Mouse (Mus musculus) embryonic facial prominence, embryonic 15.5 days (tissue): ENCODE measurements around the gene Nrros. TPM values are rescaled to one million over a fixed set of nuclear protein-coding genes. Genes with fewer than 3 reads are reported as not detected.

Source experiments
- ATAC-seq: fragments of 200-750 bp; cut with Nextera tagmentation; 2 replicates; pipeline ENCODE4 v1.8.0; 2017; ENCODE audit warnings: low read depth, moderate TSS enrichment; ENCODE audit not compliant: insufficient number of reproducible peaks, low FRiP score, low TSS enrichment
- H3K27ac ChIP-seq: fragments of 300-500 bp; sonication (generic); replicated peaks from 2 replicates; pipeline ENCODE4 v1.5.1; 2015; ENCODE audit warnings: mild to moderate bottlenecking, inconsistent platforms
- H3K27me3 ChIP-seq: fragments of 300-500 bp; sonication (generic); 2 replicates; pipeline ENCODE4 v1.6.1; 2015; ENCODE audit warnings: inconsistent platforms
- H3K36me3 ChIP-seq: fragments of 300-500 bp; sonication (generic); 2 replicates; pipeline ENCODE4 v1.6.1; 2015; ENCODE audit warnings: mild to moderate bottlenecking, inconsistent platforms
- H3K4me1 ChIP-seq: fragments of 300-500 bp; sonication (generic); 2 replicates; pipeline ENCODE4 v1.6.1; 2015; ENCODE audit warnings: inconsistent platforms
- H3K4me2 ChIP-seq: fragments of 300-500 bp; sonication (generic); replicated peaks from 2 replicates; pipeline ENCODE4 v1.6.1; 2015; ENCODE audit warnings: mild to moderate bottlenecking, inconsistent platforms
- H3K4me3 ChIP-seq: fragments of 300-500 bp; sonication (generic); replicated peaks from 2 replicates; pipeline ENCODE4 v1.5.1; 2015; ENCODE audit warnings: mild to moderate bottlenecking, inconsistent platforms
- H3K9ac ChIP-seq: fragments of 300-500 bp; sonication (generic); 2 replicates; pipeline ENCODE4 v1.6.1; 2015; ENCODE audit warnings: inconsistent platforms
- H3K9me3 ChIP-seq: fragments of 300-500 bp; sonication (generic); replicated peaks from 2 replicates; pipeline ENCODE4 v1.6.1; 2016; ENCODE audit warnings: inconsistent platforms
- WGBS: fragments of 180-500 bp; shearing (Covaris S2); methylation state at CpG from one replicate; pipeline ENCODE4 v1.1.7; 2015; 5-methylcytosine and 5-hydroxymethylcytosine counted together
- polyA plus RNA-seq: library from polyadenylated mRNA; unstranded; fragments of >200 nt; fragmentation: Nextera tagmentation; extraction: Ambion mirVana; gene quantifications from 2 replicates; pipeline ENCODE4 v1.2.1, GENCODE M21; 2015

Nrros gene
- 21.1 and 23.6 TPM in 2 replicates for polyA plus RNA-seq

GRCm38 (mm10) chr16:32165281-32165821 is at the start of gene Nrros:
Gene Nrros (minus strand): TSS chr16:32165594.
- 2% methylated on average over 25 of the region's 25 CpGs for WGBS
- ATAC-seq, result no peak
- H3K4me1 ChIP-seq, result peaks cover 8% of the 10 kb centered on the region
- H3K27me3 ChIP-seq, result peaks cover 3% of the 10 kb centered on the region; the same call in 1 of the 2 replicates
- H3K4me2 ChIP-seq, result peak within 1 kb of the TSS; percentile 73
- H3K9ac ChIP-seq, result peak within 1 kb of the TSS; percentile 13
- no peaks in the 10 kb centered on the region for H3K9me3 ChIP-seq
- no peak within 1 kb of the TSS for H3K27ac ChIP-seq
- H3K36me3 ChIP-seq, result no peaks in the 10 kb centered on the region
- peak within 1 kb of the TSS; percentile 44 for H3K4me3 ChIP-seq

DNA sequence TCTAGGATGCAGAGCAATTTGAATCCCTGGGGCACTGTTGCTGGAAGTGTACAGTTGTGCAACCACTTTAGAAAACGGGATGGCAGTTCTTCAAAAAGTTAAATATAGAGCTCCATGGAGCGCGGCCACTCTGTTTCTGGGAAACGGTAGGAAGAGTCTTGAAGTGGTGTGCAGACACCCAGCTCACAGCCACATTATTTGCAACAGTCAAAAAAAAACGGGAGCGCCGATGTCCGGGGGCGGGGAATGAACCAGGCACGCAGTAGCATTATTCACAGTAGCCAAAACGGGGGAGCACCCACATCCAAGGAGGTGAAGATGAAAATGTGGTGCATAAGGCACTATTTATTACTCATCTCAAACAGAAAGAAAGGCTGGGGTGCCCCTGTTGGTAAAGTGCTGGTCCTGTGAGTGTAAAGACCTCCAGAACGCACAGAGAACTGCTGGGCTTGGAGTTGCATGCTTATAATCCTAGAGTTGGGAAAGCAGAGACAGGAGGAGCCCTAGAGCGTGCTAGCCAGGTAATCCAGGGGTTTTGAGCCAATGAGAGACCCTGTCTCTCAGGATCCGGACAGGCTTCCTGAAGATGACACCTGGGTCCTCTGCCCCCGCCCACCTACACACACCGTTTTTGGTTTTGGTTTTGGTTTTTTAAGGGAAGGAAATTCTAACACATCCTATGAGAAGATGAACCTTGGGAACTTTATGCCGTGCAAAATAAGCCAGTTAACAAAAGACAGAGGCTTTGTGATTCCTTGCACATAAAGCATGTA is 49.6 kb upstream of the Nrros start:
- Histone ChIP-seq H3K36me3 (no peaks in the 10 kb centered on the region), H3K4me3 (no peak overlapping the region), H3K27me3 (no peaks in the 10 kb centered on the region), H3K27ac (no peak overlapping the region), H3K9me3 (no peaks in the 10 kb centered on the region; the same call in 1 of the 2 replicates), H3K9ac (no peak overlapping the region), H3K4me1 (no peaks in the 10 kb centered on the region), H3K4me2 (no peak overlapping the region)
- ATAC-seq, result no peak
- WGBS, result 74% methylated on average over 17 of the region's 17 CpGs

DNA sequence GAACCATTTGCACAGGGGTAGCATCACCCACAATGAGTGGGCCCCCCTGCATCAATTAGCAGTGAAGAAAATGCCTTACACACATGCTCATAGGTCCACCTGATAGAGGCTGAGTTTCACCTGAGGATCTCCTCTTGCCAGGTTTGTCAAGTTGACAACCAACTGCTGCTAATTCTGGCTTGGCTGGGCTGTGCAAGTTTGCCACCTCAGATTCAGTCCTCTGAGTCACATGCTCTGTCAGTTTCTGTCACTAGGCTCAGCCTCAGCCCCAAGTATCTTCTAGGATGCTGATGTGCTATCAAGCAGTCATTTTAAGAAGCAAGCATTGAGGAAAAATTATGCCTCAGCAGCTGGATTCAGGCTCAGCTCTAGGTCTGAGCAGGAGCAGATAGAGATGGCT is 48.8 kb upstream of the Nrros start:
- H3K27ac ChIP-seq, result no peak overlapping the region
- H3K9me3 ChIP-seq, result no peaks in the 10 kb centered on the region; the same call in 1 of the 2 replicates
- H3K27me3 ChIP-seq, result no peaks in the 10 kb centered on the region
- no peaks in the 10 kb centered on the region for H3K4me1 ChIP-seq
- no peak for ATAC-seq
- H3K36me3 ChIP-seq, result no peaks in the 10 kb centered on the region
- H3K4me2 ChIP-seq, result no peak overlapping the region
- H3K4me3 ChIP-seq, result no peak overlapping the region
- no peak overlapping the region for H3K9ac ChIP-seq

- no peak for ATAC-seq
- no peaks in the 10 kb centered on the region; the same call in 1 of the 2 replicates for H3K9me3 ChIP-seq
- H3K27me3 ChIP-seq, result no peaks in the 10 kb centered on the region
- H3K4me3 ChIP-seq, result no peak overlapping the region
- WGBS, result 51% methylated on average over 3 of the region's 3 CpGs
- no peaks in the 10 kb centered on the region for H3K4me1 ChIP-seq
- no peak overlapping the region for H3K27ac ChIP-seq
- no peaks in the 10 kb centered on the region for H3K36me3 ChIP-seq
- H3K9ac ChIP-seq, result no peak overlapping the region
- no peak overlapping the region for H3K4me2 ChIP-seq
Measured at GRCm38 (mm10) chr16:32204902-32205301, 39.5 kb upstream of the Nrros start.

DNA sequence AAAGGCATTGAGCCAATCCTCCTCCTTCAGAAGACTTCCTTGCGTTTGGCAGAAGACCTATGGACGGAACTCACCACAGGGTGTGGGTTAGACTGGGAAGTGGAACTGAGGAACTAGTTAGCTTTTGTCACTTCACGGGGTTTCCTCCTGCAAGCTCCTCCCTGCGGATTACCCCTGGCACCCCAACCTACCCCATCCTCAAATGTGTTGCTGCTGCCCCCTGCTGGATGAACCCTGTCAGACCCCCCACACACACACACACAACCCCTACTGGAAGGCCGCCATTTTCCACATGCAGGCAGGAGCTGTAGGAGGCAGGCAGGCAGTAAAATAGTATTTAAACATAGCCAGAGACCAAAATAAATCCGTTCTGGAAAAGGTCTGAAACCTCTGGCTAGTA is 37.3 kb upstream of the Nrros start:
- no peaks in the 10 kb centered on the region for H3K9me3 ChIP-seq
- H3K27ac ChIP-seq, result no peak overlapping the region
- ATAC-seq, result no peak
- H3K9ac ChIP-seq, result no peak overlapping the region
- 76% methylated on average over 6 of the region's 6 CpGs for WGBS
- H3K4me3 ChIP-seq, result no peak overlapping the region
- H3K27me3 ChIP-seq, result no peaks in the 10 kb centered on the region
- H3K4me2 ChIP-seq, result no peak overlapping the region
- no peaks in the 10 kb centered on the region for H3K36me3 ChIP-seq
- no peaks in the 10 kb centered on the region for H3K4me1 ChIP-seq

DNA sequence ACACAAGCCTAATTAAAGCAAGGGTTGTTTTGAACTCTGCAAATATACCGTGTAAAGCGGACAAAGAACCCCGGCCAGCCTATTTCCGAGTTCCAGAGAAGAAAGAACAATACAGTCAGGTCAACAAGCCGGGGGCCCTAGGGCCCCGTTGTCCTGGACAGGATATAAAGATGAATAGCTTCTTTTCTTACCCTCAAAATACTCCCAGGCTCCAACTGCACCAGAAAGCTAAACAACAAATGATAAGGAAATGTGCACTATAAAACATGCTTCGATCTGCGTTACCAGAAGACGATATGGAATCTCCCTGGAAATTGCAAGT is 35.6 kb upstream of the Nrros start:
- Histone ChIP-seq H3K9ac (peak overlapping the region; percentile 33), H3K9me3 (no peaks in the 10 kb centered on the region), H3K4me2 (peak overlapping the region; percentile 52), H3K27ac (peak overlapping the region; percentile 87), H3K27me3 (no peaks in the 10 kb centered on the region), H3K36me3 (no peaks in the 10 kb centered on the region), H3K4me1 (no peaks in the 10 kb centered on the region), H3K4me3 (peak overlapping the region; percentile 37)
- 38% methylated on average over 9 of the region's 9 CpGs for WGBS
- no peak for ATAC-seq

DNA sequence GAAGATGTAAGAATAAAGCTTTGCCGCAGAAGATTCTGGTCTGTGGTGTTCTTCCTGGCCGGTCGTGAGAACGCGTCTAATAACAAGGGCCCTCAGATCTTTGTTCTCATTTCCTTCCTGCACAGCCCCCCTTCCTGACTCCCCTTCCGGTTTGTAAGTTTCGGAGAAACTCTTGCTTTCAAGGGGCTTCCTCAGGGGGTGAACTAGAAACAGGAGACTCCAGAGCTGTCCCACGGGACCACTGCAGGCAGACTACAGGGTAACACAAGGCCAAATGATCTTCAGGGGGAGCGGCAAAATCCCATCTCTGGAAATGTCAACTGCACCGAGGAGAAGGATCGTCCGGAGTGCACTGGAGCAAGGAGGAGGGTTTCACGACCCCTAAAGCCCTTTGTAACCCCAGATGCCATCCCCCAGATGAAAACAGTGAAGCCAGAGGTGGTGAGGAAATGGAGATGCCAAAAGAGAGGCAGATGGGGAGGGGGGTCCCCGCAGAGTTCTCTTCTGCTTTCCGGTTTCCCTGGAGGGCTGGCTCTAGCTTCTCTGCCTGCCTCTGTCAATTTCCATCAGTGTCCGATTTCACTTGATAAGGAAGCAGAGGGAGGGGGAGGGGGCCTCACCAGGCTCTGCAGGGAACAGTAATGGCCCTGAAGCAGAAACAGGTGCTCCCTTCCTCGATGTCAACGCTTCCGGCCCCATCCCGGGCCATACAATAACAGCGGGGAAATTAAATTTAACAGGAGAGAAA is 35.0 kb upstream of the Nrros start:
- H3K9ac ChIP-seq, result peak overlapping the region; percentile 33
- WGBS, result 26% methylated on average over 21 of the region's 21 CpGs
- ATAC-seq, result peak; percentile 75

GRCm38 (mm10) chr16:32190011-32190441 is 24.6 kb upstream of the Nrros start:
- Histone ChIP-seq H3K27ac (no peak overlapping the region), H3K27me3 (no peaks in the 10 kb centered on the region), H3K9ac (no peak overlapping the region), H3K4me2 (no peak overlapping the region), H3K4me1 (no peaks in the 10 kb centered on the region), H3K4me3 (no peak overlapping the region), H3K9me3 (no peaks in the 10 kb centered on the region), H3K36me3 (no peaks in the 10 kb centered on the region)
- 52% methylated on average over 11 of the region's 12 CpGs for WGBS
- ATAC-seq, result no peak

More for the DNA sequence above, 35.0 kb upstream of the Nrros start:
- Histone ChIP-seq H3K36me3 (no peaks in the 10 kb centered on the region), H3K9me3 (no peaks in the 10 kb centered on the region), H3K27ac (peak overlapping the region; percentile 87), H3K4me3 (peak overlapping the region; percentile 37), H3K4me1 (no peaks in the 10 kb centered on the region), H3K27me3 (no peaks in the 10 kb centered on the region), H3K4me2 (peak overlapping the region; percentile 52)

GRCm38 (mm10) chr16:32189109-32189508 is 23.7 kb upstream of the Nrros start:
- H3K4me2 ChIP-seq, result no peak overlapping the region
- no peak overlapping the region for H3K4me3 ChIP-seq
- no peaks in the 10 kb centered on the region for H3K9me3 ChIP-seq
- no peak overlapping the region for H3K9ac ChIP-seq
- H3K27ac ChIP-seq, result no peak overlapping the region
- no peaks in the 10 kb centered on the region for H3K4me1 ChIP-seq
- H3K27me3 ChIP-seq, result no peaks in the 10 kb centered on the region
- ATAC-seq, result 0 out of 2 replicates have a peak, but pooled peaks have one; percentile 29
- 44% methylated on average over 6 of the region's 6 CpGs for WGBS
- no peaks in the 10 kb centered on the region for H3K36me3 ChIP-seq

GRCm38 (mm10) chr16:32186056-32186455 is 20.7 kb upstream of the Nrros start:
- H3K4me1 ChIP-seq, result no peaks in the 10 kb centered on the region
- no peak overlapping the region for H3K27ac ChIP-seq
- H3K4me2 ChIP-seq, result no peak overlapping the region
- H3K9me3 ChIP-seq, result no peaks in the 10 kb centered on the region
- no peaks in the 10 kb centered on the region for H3K27me3 ChIP-seq
- no peaks in the 10 kb centered on the region for H3K36me3 ChIP-seq
- 93% methylated on average over 5 of the region's 5 CpGs for WGBS
- H3K4me3 ChIP-seq, result no peak overlapping the region
- no peak for ATAC-seq
- no peak overlapping the region for H3K9ac ChIP-seq

DNA sequence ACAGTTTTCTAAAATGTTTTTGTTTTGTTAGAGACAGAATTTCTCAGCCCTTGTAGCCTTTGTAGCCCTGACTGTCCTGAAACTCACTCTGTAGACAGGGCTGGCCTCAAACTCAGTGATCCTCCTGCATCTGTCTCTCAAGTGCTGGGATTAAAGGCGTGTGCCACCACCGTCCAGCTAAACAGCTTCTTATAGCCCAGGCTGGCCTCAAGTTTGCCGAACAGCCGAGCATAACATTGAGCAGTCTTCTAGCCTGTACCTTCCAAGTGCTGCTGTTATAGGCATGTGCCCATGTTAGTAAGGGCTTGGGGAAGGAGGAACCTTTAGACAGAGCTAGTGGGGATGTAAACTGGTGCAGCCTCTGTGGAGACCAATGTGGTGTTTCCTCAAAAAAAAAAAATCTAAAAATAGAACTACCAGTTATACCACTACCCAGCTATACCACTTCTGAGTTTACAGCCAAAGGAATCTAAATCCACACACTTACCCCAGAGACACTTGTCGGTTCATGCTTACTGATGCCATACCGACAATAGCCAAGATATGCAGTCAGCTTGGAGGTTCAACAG is 14.0 kb upstream of the Nrros start, which contains the start of gene Bex6:
Bex6 (plus strand) TSS at position 491 of the 569 bp plus-strand sequence.
- H3K4me2 ChIP-seq, result no peak within 1 kb of the TSS
- WGBS, result 73% methylated on average over 6 of the region's 6 CpGs
- no peak within 1 kb of the TSS for H3K4me3 ChIP-seq
- H3K36me3 ChIP-seq, result no peaks in the 10 kb centered on the region
- H3K9me3 ChIP-seq, result no peaks in the 10 kb centered on the region
- H3K4me1 ChIP-seq, result 0 out of 2 replicates have a peak, but pooled peaks cover 5% of the 10 kb centered on the region
- no peak within 1 kb of the TSS for H3K27ac ChIP-seq
- no peak for ATAC-seq
- no peak within 1 kb of the TSS for H3K9ac ChIP-seq
- H3K27me3 ChIP-seq, result no peaks in the 10 kb centered on the region
